Comparison of ENCODE assay signal across 8 mouse cellular contexts in the genomic region with DNA sequence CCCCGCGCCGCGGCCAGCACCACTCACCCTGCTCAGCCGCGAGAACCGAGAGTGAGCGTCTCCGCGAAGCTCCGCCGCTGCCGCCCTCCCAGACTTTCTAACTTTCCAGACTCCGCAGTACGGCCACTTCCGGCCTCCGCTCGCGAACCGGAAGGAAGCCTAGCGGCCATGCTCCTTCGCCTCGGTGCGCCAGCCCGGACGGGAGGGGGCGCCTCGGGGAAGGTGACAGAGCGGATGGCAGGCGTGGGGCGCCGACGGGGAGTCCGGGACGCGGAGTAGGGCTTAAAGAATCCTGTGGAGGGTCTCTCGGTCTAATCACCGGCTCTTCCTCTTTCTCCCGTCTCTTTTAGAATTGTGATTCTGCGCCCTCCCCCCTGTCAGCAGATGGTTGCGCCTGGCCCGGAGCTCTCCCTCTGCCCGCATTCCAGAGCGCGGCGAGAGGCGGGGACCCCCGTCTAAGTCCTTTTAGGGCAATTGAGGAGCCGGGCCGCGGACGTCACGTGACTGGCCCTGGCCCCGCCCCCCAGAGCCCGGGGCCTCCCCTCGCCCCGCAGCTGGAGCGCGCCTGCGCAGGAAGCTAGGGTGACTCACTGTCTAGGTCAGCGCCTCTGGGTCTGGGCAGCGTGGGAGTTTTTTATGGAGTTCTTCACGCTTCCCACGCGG. TPM values are rescaled to one million over a fixed set of nuclear protein-coding genes. Genes with fewer than 3 reads are reported as not detected.
DNase-seq lines count a peak whose midpoint lies in the region; ATAC-seq lines count a peak whose summit lies in the region.

Gene Myom1, plus strand, starts transcription at position 553 of the 663 bp plus-strand sequence.

- peak within 1 kb of the TSS; percentile 95 for H3K27ac ChIP-seq in forebrain, embryonic 14.5 days (ENCODE audit: low read depth, low read length)
- peak within 1 kb of the TSS; percentile 98 for H3K27ac ChIP-seq in neural tube, embryonic 15.5 days (replicated peaks)

- intact Hi-C loops in heart, postnatal 14 days (cut with DNase I): loop anchor here (2.0 to 5.0 kb wide), 2 partner anchors 19 to 180 kb away; partner anchors contain the start of gene Lpin2

- peak within 1 kb of the TSS; percentile 74 for H3K4me2 ChIP-seq in forebrain, embryonic 14.5 days (ENCODE audit: low read length)
- H3K4me2 ChIP-seq in neural tube, embryonic 15.5 days: peak within 1 kb of the TSS; percentile 77

- H3K9ac ChIP-seq in forebrain, embryonic 14.5 days (ENCODE audit: low read length): peak within 1 kb of the TSS; percentile 79
- peak within 1 kb of the TSS; percentile 80 for H3K9ac ChIP-seq in neural tube, embryonic 15.5 days (replicated peaks)

- peak; percentile 96 for ATAC-seq in forebrain, embryonic 14.5 days
- ATAC-seq in neural tube, embryonic 15.5 days (ENCODE audit: low FRiP score): peak; percentile 97

- H3K9me3 ChIP-seq in forebrain, embryonic 14.5 days (replicated peaks; ENCODE audit: control insufficient read depth, low read length): no peaks in the 10 kb centered on the region
- no peaks in the 10 kb centered on the region for H3K9me3 ChIP-seq in neural tube, embryonic 15.5 days (replicated peaks)

- peak within 1 kb of the TSS; percentile 88 for H3K4me3 ChIP-seq in forebrain, embryonic 14.5 days (ENCODE audit: low read depth, low read length)
- H3K4me3 ChIP-seq in neural tube, embryonic 15.5 days (replicated peaks): peak within 1 kb of the TSS; percentile 99

- WGBS in forebrain, embryonic 14.5 days: under 1% methylated on average over 57 of the region's 65 CpGs
- WGBS in neural tube, embryonic 15.5 days: under 1% methylated on average over 64 of the region's 65 CpGs

- H3K4me1 ChIP-seq in forebrain, embryonic 14.5 days (ENCODE audit: control insufficient read depth, insufficient read depth, low read length): 0 out of 2 replicates have a peak, but pooled peaks cover 3% of the 10 kb centered on the region
- peaks cover 26% of the 10 kb centered on the region for H3K4me1 ChIP-seq in neural tube, embryonic 15.5 days

- no peaks in the 10 kb centered on the region for H3K36me3 ChIP-seq in forebrain, embryonic 14.5 days (ENCODE audit: control insufficient read depth, insufficient read depth, low read length)
- H3K36me3 ChIP-seq in neural tube, embryonic 15.5 days: no peaks in the 10 kb centered on the region

- peak; percentile 96 for DNase-seq in ES-CJ7 (ENCODE audit: low read depth, low spot score)
- peak; percentile 95 for DNase-seq in cerebellum, adult 11 months
- peak; percentile 97 for DNase-seq in forebrain, embryonic 14.5 days (ENCODE audit: low spot score)
- peak; percentile 100 for DNase-seq in heart, postnatal 14 days
- peak; percentile 98 for DNase-seq in layer of hippocampus, adult 11-12 months (ENCODE audit: low spot score)
- peak; percentile 99 for DNase-seq in lung, adult 18-20 months
- DNase-seq in testis, postnatal 14 days (ENCODE audit: low spot score): peak; percentile 99

- H3K27me3 ChIP-seq in forebrain, embryonic 14.5 days (replicated peaks; ENCODE audit: control insufficient read depth, insufficient read depth, low read length): no peaks in the 10 kb centered on the region
- no peaks in the 10 kb centered on the region for H3K27me3 ChIP-seq in neural tube, embryonic 15.5 days (replicated peaks)

RNA-seq across cellular contexts. Expression of gene Myom1, which starts in this region (rescaled TPM):
- polyA plus RNA-seq in forebrain, embryonic 14.5 days (2014; fragmentation: Nextera tagmentation; extraction: Ambion mirVana): 0.82 and 1.0 TPM in 2 replicates
- 1,000 to 10,000 TPM; 1,141 to 1,154 TPM for total RNA-seq in heart, postnatal 14 days (2021)
- polyA plus RNA-seq in neural tube, embryonic 15.5 days (2015; fragmentation: Nextera tagmentation; extraction: Ambion mirVana): 3.3 and 3.6 TPM in 2 replicates

Comparison
In these comparisons a context has a peak if more than half of its experiments do, and no peak if none do; other contexts are left out.
1. Peak in every context shown above with its lines: DNase-seq, ATAC-seq, H3K4me3 ChIP-seq and H3K27ac ChIP-seq.